19 mouse cellular contexts compared by ENCODE assay signal in genomic region chr7:98986962-98987441, GRCm38 (mm10).
DNase-seq lines count a peak whose midpoint lies in the region; ATAC-seq lines count a peak whose summit lies in the region.
"Had no signal": no experiment of that assay in that cellular context is flagged by ENCODE, and none has a peak within 500 bp of the region (broad histone marks: within the 10 kb centered on the region; RNA-seq: fewer than 3 reads in every experiment).

No protein-coding gene starts in this region.

- no peaks in the 10 kb centered on the region for H3K9me3 ChIP-seq in intestine, embryonic 15.5 days
- no peaks in the 10 kb centered on the region for H3K9me3 ChIP-seq in liver, embryonic 16.5 days (replicated peaks; ENCODE audit: control insufficient read depth, low read length)
- H3K9me3 ChIP-seq: embryonic facial prominence, embryonic 13.5 days; heart, embryonic 10.5 days; limb, embryonic 15.5 days; midbrain, embryonic 10.5 days; neural tube, embryonic 12.5 days had no signal

- ATAC-seq in intestine, embryonic 15.5 days = 0 out of 2 replicates have a peak, but pooled peaks have one; percentile 31
- ATAC-seq in liver, embryonic 16.5 days (ENCODE audit: low read depth) = peak; percentile 58

- no peak overlapping the region for H3K27ac ChIP-seq in intestine, embryonic 15.5 days
- H3K27ac ChIP-seq in liver, embryonic 16.5 days (ENCODE audit: low read length) = no peak overlapping the region
- H3K27ac ChIP-seq: embryonic facial prominence, embryonic 13.5 days; hindbrain, embryonic 14.5 days; limb, embryonic 15.5 days; neural tube, embryonic 12.5 days had no signal

- H3K4me1 ChIP-seq in intestine, embryonic 15.5 days (replicated peaks) = no peaks in the 10 kb centered on the region
- peaks cover 9% of the 10 kb centered on the region for H3K4me1 ChIP-seq in liver, embryonic 16.5 days (ENCODE audit: control insufficient read depth, low read depth, low read length)
- H3K4me1 ChIP-seq: neural tube, embryonic 12.5 days had no signal

- H3K4me2 ChIP-seq in intestine, embryonic 15.5 days (replicated peaks) = no peak overlapping the region
- H3K4me2 ChIP-seq in liver, embryonic 16.5 days (ENCODE audit: low read depth, low read length) = no peak overlapping the region
- H3K4me2 ChIP-seq: embryonic facial prominence, embryonic 13.5 days; hindbrain, embryonic 14.5 days; limb, embryonic 15.5 days; neural tube, embryonic 12.5 days had no signal

- no peak overlapping the region for H3K9ac ChIP-seq in intestine, embryonic 15.5 days
- no peak overlapping the region for H3K9ac ChIP-seq in liver, embryonic 16.5 days (ENCODE audit: low read depth, low read length)
- H3K9ac ChIP-seq: embryonic facial prominence, embryonic 13.5 days; hindbrain, embryonic 14.5 days; limb, embryonic 15.5 days; neural tube, embryonic 12.5 days had no signal

- no peak overlapping the region for H3K4me3 ChIP-seq in intestine, embryonic 15.5 days (replicated peaks)
- no peak overlapping the region for H3K4me3 ChIP-seq in liver, embryonic 16.5 days (ENCODE audit: low read depth, low read length)
- H3K4me3 ChIP-seq: embryonic facial prominence, embryonic 13.5 days; heart, embryonic 10.5 days; limb, embryonic 15.5 days; midbrain, embryonic 10.5 days; neural tube, embryonic 12.5 days had no signal

- H3K27me3 ChIP-seq in intestine, embryonic 15.5 days (replicated peaks) = no peaks in the 10 kb centered on the region
- H3K27me3 ChIP-seq in liver, embryonic 16.5 days (ENCODE audit: control insufficient read depth, insufficient read depth, low read depth, low read length) = no peaks in the 10 kb centered on the region
- H3K27me3 ChIP-seq: embryonic facial prominence, embryonic 13.5 days; limb, embryonic 15.5 days; neural tube, embryonic 12.5 days had no signal

- peak; percentile 42 for DNase-seq in 416B (ENCODE audit: low read depth)
- DNase-seq in c-Kit-negative CD71-positive TER-119-positive erythroid progenitor cells, embryonic 14.5 days (ENCODE audit: low read depth, low spot score) = peak; percentile 34
- DNase-seq in adrenal gland, postnatal 25 days = no peak
- no peak for DNase-seq in cerebellum, postnatal 10 days
- no peak for DNase-seq in right cerebral cortex, postnatal 10 days (ENCODE audit: low spot score in 2 of 2)
- no peak for DNase-seq in thymus, adult 18-20 months
- DNase-seq: cerebellum, adult 18-20 months; gastrocnemius, postnatal 14 days; kidney, adult 9 months; kidney, postnatal 36 days; right cerebral cortex, postnatal 4 days had no signal

- no peaks in the 10 kb centered on the region for H3K36me3 ChIP-seq in intestine, embryonic 15.5 days
- no peaks in the 10 kb centered on the region; the same call in 1 of the 2 replicates for H3K36me3 ChIP-seq in liver, embryonic 16.5 days (ENCODE audit: control insufficient read depth, insufficient read depth)
- H3K36me3 ChIP-seq: limb, embryonic 15.5 days; neural tube, embryonic 12.5 days had no signal

- 92% methylated on average over 14 of the region's 14 CpGs for WGBS in intestine, embryonic 15.5 days
- 32% methylated on average over 14 of the region's 14 CpGs for whole genome bisulfite sequencing in liver, embryonic 16.5 days (ENCODE audit: insufficient replicate concordance)

Comparison
In these comparisons a context has a peak if more than half of its experiments do, and no peak if none do; other contexts are left out.
1. DNase-seq: peak in 416B (single experiment) and c-Kit-negative CD71-positive TER-119-positive erythroid progenitor cells, embryonic 14.5 days (single experiment); none in adrenal gland, postnatal 25 days (single experiment), cerebellum, postnatal 10 days (0 of 2), right cerebral cortex, postnatal 10 days (0 of 2) and thymus, adult 18-20 months (0 of 2).